Mouse (Mus musculus) MEL (cell line): ENCODE measurements at regions not wholly inside any gene's neighbourhood (a gene's known extent, or its start where the extent isn't known, plus 50 kb on each side); places are given as distances from the start of the nearest gene placed in this dataset.

Experiments
- DNase-seq: peaks from one replicate; pipeline ENCODE4 v3.0.0; 2011; ENCODE audit warnings: low read depth, low spot score
- H3K27ac ChIP-seq: 2 replicates; pipeline ENCODE4 v1.5.1; 2012; ENCODE audit warnings: low read depth, mild to moderate bottlenecking, control low read depth, low read length, moderate library complexity; ENCODE audit not compliant: control insufficient read depth
- H3K27me3 ChIP-seq, 2 experiments: fragments of 150-350 bp in 1 of 2; sonication (generic) in 1 of 2; 2 replicates each; pipeline ENCODE4 v1.6.1; 2012; ENCODE audit warnings: low read length in 2 of 2, mild to moderate bottlenecking in 2 of 2, improper control_type of control experiment in 1 of 2, moderate library complexity in 1 of 2; ENCODE audit not compliant: insufficient read depth in 2 of 2, control insufficient read depth in 1 of 2
- H3K36me3 ChIP-seq, 2 experiments: 2 replicates each; pipeline ENCODE4 v1.6.1; 2012 to 2014; ENCODE audit warnings: low read length in 2 of 2, improper control_type of control experiment in 1 of 2, inconsistent platforms in 1 of 2, mild to moderate bottlenecking in 1 of 2; ENCODE audit not compliant: insufficient read depth in 2 of 2, control insufficient read depth in 1 of 2
- H3K4me1 ChIP-seq, 2 experiments: fragments of 150-350 bp in 1 of 2; sonication (generic) in 1 of 2; 2 replicates each; pipeline ENCODE4 v1.6.1; 2012; ENCODE audit warnings: low read length in 2 of 2, improper control_type of control experiment in 1 of 2, mild to moderate bottlenecking in 1 of 2; ENCODE audit not compliant: insufficient read depth in 2 of 2, control insufficient read depth in 1 of 2
- H3K4me3 ChIP-seq, 2 experiments: fragments of 150-350 bp in 1 of 2; sonication (generic) in 1 of 2; 2 replicates each; pipeline ENCODE4 v1.5.1; 2012; ENCODE audit warnings: low read depth in 2 of 2, low read length in 2 of 2, mild to moderate bottlenecking in 2 of 2, moderate library complexity in 2 of 2, control low read depth in 1 of 2, improper control_type of control experiment in 1 of 2; ENCODE audit not compliant: control insufficient read depth in 1 of 2, insufficient read depth in 1 of 2
- H3K79me2 ChIP-seq: 2 replicates; pipeline ENCODE4 v1.6.1; 2012; ENCODE audit warnings: mild to moderate bottlenecking, low read length, moderate library complexity; ENCODE audit not compliant: control insufficient read depth, poor library complexity, insufficient read depth
- H3K9ac ChIP-seq: 2 replicates; pipeline ENCODE4 v1.6.1; 2012; ENCODE audit warnings: low read depth, mild to moderate bottlenecking, control low read depth, low read length, moderate library complexity; ENCODE audit not compliant: control insufficient read depth, poor library complexity, severe bottlenecking
- H3K9me3 ChIP-seq: fragments of 150-350 bp; sonication (generic); replicated peaks from 2 replicates; pipeline ENCODE4 v1.6.1; 2012; ENCODE audit warnings: mild to moderate bottlenecking, low read length, improper control_type of control experiment, moderate library complexity; ENCODE audit not compliant: insufficient read depth
- BHLHE40 ChIP-seq: IDR thresholded peaks from 2 replicates; pipeline ENCODE4 v1.6.1; 2012; ENCODE audit warnings: low read depth, mild to moderate bottlenecking, inconsistent platforms, low read length, improper control_type of control experiment, borderline replicate concordance
- CHD1 ChIP-seq: IDR thresholded peaks from 2 replicates; pipeline ENCODE4 v1.6.1; 2012; ENCODE audit warnings: low read depth, mild to moderate bottlenecking, inconsistent platforms, low read length, improper control_type of control experiment
- CHD2 ChIP-seq: IDR thresholded peaks from 2 replicates; pipeline ENCODE4 v1.6.1; 2011; ENCODE audit warnings: low read length, improper control_type of control experiment
- CTCF ChIP-seq, 3 experiments: IDR thresholded peaks in 2 of 3; conservative IDR thresholded peaks in 1 of 3; 2 replicates each; pipeline ENCODE4 v1.5.1; 2011 to 2012; ENCODE audit warnings: low read length in 3 of 3, low read depth in 2 of 3, mild to moderate bottlenecking in 2 of 3, improper control_type of control experiment in 1 of 3, inconsistent platforms in 1 of 3, mixed read lengths in 1 of 3, moderate library complexity in 1 of 3; ENCODE audit not compliant: control insufficient read depth in 1 of 3, insufficient read depth in 1 of 3, poor library complexity in 1 of 3, severe bottlenecking in 1 of 3
- E2F4 ChIP-seq: IDR thresholded peaks from 2 replicates; pipeline ENCODE4 v1.6.1; 2011; ENCODE audit warnings: low read depth, low read length, improper control_type of control experiment, borderline replicate concordance
- EP300 ChIP-seq, 2 experiments: IDR thresholded peaks; 2 replicates each; pipeline ENCODE4 v1.6.1; 2011; ENCODE audit warnings: improper control_type of control experiment in 2 of 2, low read length in 2 of 2, low read depth in 1 of 2, mild to moderate bottlenecking in 1 of 2
- GABPA ChIP-seq: IDR thresholded peaks from 2 replicates; pipeline ENCODE4 v1.6.1; 2012; ENCODE audit warnings: low read depth, mild to moderate bottlenecking, inconsistent platforms, low read length, improper control_type of control experiment, moderate library complexity
- GATA1 ChIP-seq: IDR thresholded peaks from 2 replicates; pipeline ENCODE4 v1.6.1; 2011; ENCODE audit warnings: low read depth, low read length, improper control_type of control experiment
- HCFC1 ChIP-seq: IDR thresholded peaks from 2 replicates; pipeline ENCODE4 v1.6.1; 2012; ENCODE audit warnings: low read depth, mild to moderate bottlenecking, inconsistent platforms, low read length, improper control_type of control experiment, moderate library complexity
- JUND ChIP-seq: IDR thresholded peaks from 2 replicates; pipeline ENCODE4 v1.6.1; 2011; ENCODE audit warnings: low read depth, mild to moderate bottlenecking, improper control_type of control experiment, low read length
- MAX ChIP-seq: IDR thresholded peaks from 2 replicates; pipeline ENCODE4 v1.6.1; 2011; ENCODE audit warnings: low read length, improper control_type of control experiment
- MXI1 ChIP-seq: IDR thresholded peaks from 2 replicates; pipeline ENCODE4 v1.6.1; 2011; ENCODE audit warnings: mild to moderate bottlenecking, low read depth, low read length, improper control_type of control experiment
- NELFE ChIP-seq: IDR thresholded peaks from 2 replicates; pipeline ENCODE4 v1.6.1; 2011; ENCODE audit warnings: low read depth, low read length, improper control_type of control experiment
- POLR2A ChIP-seq, 2 experiments: IDR thresholded peaks; 2 replicates each; pipeline ENCODE4 v1.6.1; 2011 to 2012; ENCODE audit warnings: low read length in 2 of 2, mild to moderate bottlenecking in 2 of 2, control low read depth in 1 of 2, improper control_type of control experiment in 1 of 2, low read depth in 1 of 2, moderate library complexity in 1 of 2; ENCODE audit not compliant: control insufficient read depth in 1 of 2, insufficient read depth in 1 of 2, poor library complexity in 1 of 2
- POLR2AphosphoS2 ChIP-seq: IDR thresholded peaks from 2 replicates; pipeline ENCODE4 v1.6.1; 2011; ENCODE audit warnings: low read length, improper control_type of control experiment
- POLR2AphosphoS5 ChIP-seq: IDR thresholded peaks from 2 replicates; pipeline ENCODE4 v1.6.1; 2012; ENCODE audit warnings: low read depth, borderline replicate concordance, mild to moderate bottlenecking, inconsistent platforms, low read length, moderate library complexity, mixed read lengths
- RAD21 ChIP-seq: IDR thresholded peaks from 2 replicates; pipeline ENCODE4 v1.6.1; 2011; ENCODE audit warnings: mild to moderate bottlenecking, low read depth, low read length, improper control_type of control experiment
- RCOR1 ChIP-seq: IDR thresholded peaks from 2 replicates; pipeline ENCODE4 v1.6.1; 2012; ENCODE audit warnings: low read depth, mild to moderate bottlenecking, inconsistent platforms, low read length, improper control_type of control experiment
- SIN3A ChIP-seq: IDR thresholded peaks from 2 replicates; pipeline ENCODE4 v1.6.1; 2012; ENCODE audit warnings: low read length, improper control_type of control experiment, inconsistent platforms
- SMC3 ChIP-seq: IDR thresholded peaks from 2 replicates; pipeline ENCODE4 v1.6.1; 2011; ENCODE audit warnings: low read depth, low read length, improper control_type of control experiment
- TAL1 ChIP-seq: IDR thresholded peaks from 2 replicates; pipeline ENCODE4 v1.6.1; 2012; ENCODE audit warnings: mild to moderate bottlenecking, inconsistent platforms, low read length, moderate library complexity, mixed read lengths
- TCF12 ChIP-seq: IDR thresholded peaks from 2 replicates; pipeline ENCODE4 v1.6.1; 2014; ENCODE audit warnings: low read depth, mild to moderate bottlenecking, inconsistent platforms, low read length, improper control_type of control experiment, moderate library complexity
- UBTF ChIP-seq: IDR thresholded peaks from 2 replicates; pipeline ENCODE4 v1.6.1; 2012; ENCODE audit warnings: low read depth, mild to moderate bottlenecking, inconsistent platforms, low read length, improper control_type of control experiment, moderate library complexity, borderline replicate concordance; ENCODE audit not compliant: insufficient read depth
- USF1 ChIP-seq: IDR thresholded peaks from 2 replicates; pipeline ENCODE4 v1.6.1; 2014; ENCODE audit warnings: low read depth, mild to moderate bottlenecking, inconsistent platforms, low read length, improper control_type of control experiment, moderate library complexity
- USF2 ChIP-seq, 2 experiments: IDR thresholded peaks; 2 replicates each; pipeline ENCODE4 v1.6.1; 2011 to 2012; ENCODE audit warnings: improper control_type of control experiment in 2 of 2, low read length in 2 of 2, borderline replicate concordance in 1 of 2, inconsistent platforms in 1 of 2, low read depth in 1 of 2, mild to moderate bottlenecking in 1 of 2; ENCODE audit not compliant: insufficient read depth in 1 of 2
- ZC3H11A ChIP-seq: IDR thresholded peaks from 2 replicates; pipeline ENCODE4 v1.6.1; 2012; ENCODE audit warnings: low read depth, mild to moderate bottlenecking, inconsistent platforms, low read length, improper control_type of control experiment
- ZMIZ1 ChIP-seq: IDR thresholded peaks from 2 replicates; pipeline ENCODE4 v1.6.1; 2012; ENCODE audit warnings: low read depth, mild to moderate bottlenecking, inconsistent platforms, low read length, improper control_type of control experiment, moderate library complexity

- no peak overlapping the region for H3K9ac ChIP-seq
- no peak for DNase-seq
- no peak overlapping the region for H3K27ac ChIP-seq
- no peaks in the 10 kb centered on the region for H3K27me3 ChIP-seq
- no peak for TF ChIP-seq ZMIZ1
- TF ChIP-seq EP300 (IDR thresholded peaks at IDR 0.05; ENCODE audit: low read depth in 1 of 2, low read length in 2 of 2): no peak
- no peak for TF ChIP-seq CHD1
- no peak for TF ChIP-seq RAD21
- TF ChIP-seq USF2 (IDR thresholded peaks at IDR 0.05; ENCODE audit: borderline replicate concordance in 1 of 2, insufficient read depth in 1 of 2, low read depth in 1 of 2, low read length in 2 of 2): no peak
- TF ChIP-seq UBTF: no peak
- no peak for TF ChIP-seq MAX
- no peak for TF ChIP-seq MXI1
- no peak for TF ChIP-seq ZC3H11A
- TF ChIP-seq E2F4: no peak
- no peak for TF ChIP-seq SMC3
- TF ChIP-seq NELFE: no peak
- TF ChIP-seq SIN3A: no peak
- TF ChIP-seq POLR2A (IDR thresholded peaks at IDR 0.05; ENCODE audit: control insufficient read depth in 1 of 2, insufficient read depth in 1 of 2, low read depth in 1 of 2, low read length in 2 of 2, poor library complexity in 1 of 2): no peak
- no peak for TF ChIP-seq RCOR1
- no peak for TF ChIP-seq POLR2AphosphoS2
- TF ChIP-seq TCF12: no peak
- no peak for TF ChIP-seq CHD2
- no peak for TF ChIP-seq USF1
- no peak for TF ChIP-seq TAL1
- TF ChIP-seq, all 39 proteins: peak for 0
- no peaks in the 10 kb centered on the region for H3K79me2 ChIP-seq
- H3K36me3 ChIP-seq: no peaks in the 10 kb centered on the region
- no peak overlapping the region for H3K4me3 ChIP-seq
- H3K9me3 ChIP-seq: no peaks in the 10 kb centered on the region
- no peaks in the 10 kb centered on the region for H3K4me1 ChIP-seq
Observed at GRCm38 (mm10) chr11:45544531-45544930, 307.3 kb upstream of the Clint1 start.

DNA sequence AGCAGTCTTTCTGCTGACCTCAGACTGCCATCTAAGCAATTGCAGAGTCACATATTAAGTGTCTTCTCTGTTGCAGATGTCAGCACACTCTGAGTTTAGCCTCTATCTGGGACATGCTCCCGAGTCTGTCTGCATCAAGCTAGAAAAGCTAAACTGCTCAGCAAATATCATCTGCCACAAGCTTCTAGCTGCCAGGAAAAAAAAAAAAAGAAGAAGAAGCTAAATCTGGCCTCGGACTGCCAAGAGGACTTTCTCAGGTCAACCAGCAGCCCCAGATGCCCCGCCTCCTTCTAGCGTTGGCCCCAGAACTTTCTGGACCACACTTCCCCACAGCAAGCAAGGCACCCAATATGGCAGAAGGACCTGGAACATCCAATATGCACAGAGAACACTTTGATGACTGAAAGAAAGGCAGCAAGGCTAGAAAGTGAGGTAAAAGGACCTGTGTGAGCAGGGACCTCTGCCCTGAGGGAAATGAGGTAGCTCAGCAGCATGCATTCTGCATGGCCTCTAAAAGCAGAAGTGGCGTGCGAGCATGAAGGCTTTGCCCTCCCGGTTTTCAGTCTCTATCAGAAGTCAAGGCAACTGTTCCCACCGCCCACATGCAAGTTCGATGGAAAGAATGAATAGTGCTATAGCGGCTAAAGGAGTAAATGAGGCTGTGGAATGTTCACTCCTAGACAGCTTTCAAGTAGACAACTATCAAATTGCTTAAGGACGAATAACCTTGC lies 305.8 kb upstream of the Clint1 start:
- no peak overlapping the region for H3K9ac ChIP-seq
- no peak for DNase-seq
- TF ChIP-seq GATA1 (no peak), UBTF (no peak), CTCF (IDR thresholded peaks at IDR 0.05 in 2 of 3, conservative IDR thresholded peaks at IDR 0.05 in 1 of 3; ENCODE audit: control insufficient read depth in 1 of 3, insufficient read depth in 1 of 3, low read depth in 2 of 3, low read length in 3 of 3, poor library complexity in 1 of 3, severe bottlenecking in 1 of 3) (no peak), POLR2AphosphoS5 (no peak), SIN3A (no peak), JUND (no peak), HCFC1 (no peak), ZC3H11A (no peak), BHLHE40 (no peak), GABPA (no peak), POLR2AphosphoS2 (no peak)
- TF ChIP-seq, all 39 proteins: peak for 0
- H3K27me3 ChIP-seq: no peaks in the 10 kb centered on the region
- no peak overlapping the region for H3K27ac ChIP-seq
- H3K4me3 ChIP-seq: no peak overlapping the region
- no peaks in the 10 kb centered on the region for H3K9me3 ChIP-seq
- H3K4me1 ChIP-seq: no peaks in the 10 kb centered on the region
- H3K36me3 ChIP-seq: no peaks in the 10 kb centered on the region
- no peaks in the 10 kb centered on the region for H3K79me2 ChIP-seq
